Mouse (Mus musculus) cerebral cortex, adult 2 months (tissue): ENCODE results near the gene Prpf6.

Source experiments
- WGBS: fragments of 180-500 bp; shearing (Covaris S2); methylation state at CpG from one replicate; pipeline ENCODE4 v1.1.7; 2018; 5-methylcytosine and 5-hydroxymethylcytosine counted together

Gene Prpf6

GRCm38 (mm10) chr2:181670285-181670912 lies 78.7 kb downstream of the Prpf6 start:
- 10% methylated on average over 56 of the region's 56 CpGs for WGBS

DNA sequence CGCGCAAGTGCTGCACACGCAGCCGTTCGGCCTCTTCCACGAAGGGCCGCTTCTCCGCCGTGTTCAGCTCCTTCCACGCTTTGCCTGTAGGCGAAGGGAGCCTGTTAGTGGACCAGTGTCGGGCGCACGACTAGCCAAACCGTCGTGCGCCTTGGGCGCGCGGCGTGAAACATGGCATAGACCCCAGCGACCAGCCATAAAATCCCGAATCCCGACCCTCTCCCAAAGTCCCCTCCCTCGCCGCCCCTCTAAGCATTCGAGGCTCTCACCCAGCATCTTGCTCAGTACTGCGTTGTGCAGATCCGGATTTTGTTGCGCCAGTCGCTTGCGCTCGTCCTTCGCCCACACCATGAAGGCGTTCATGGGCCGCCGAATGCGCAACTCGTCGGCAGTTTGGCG lies 79.2 kb downstream of the Prpf6 start:
- WGBS: 1% methylated on average over 41 of the region's 41 CpGs

DNA sequence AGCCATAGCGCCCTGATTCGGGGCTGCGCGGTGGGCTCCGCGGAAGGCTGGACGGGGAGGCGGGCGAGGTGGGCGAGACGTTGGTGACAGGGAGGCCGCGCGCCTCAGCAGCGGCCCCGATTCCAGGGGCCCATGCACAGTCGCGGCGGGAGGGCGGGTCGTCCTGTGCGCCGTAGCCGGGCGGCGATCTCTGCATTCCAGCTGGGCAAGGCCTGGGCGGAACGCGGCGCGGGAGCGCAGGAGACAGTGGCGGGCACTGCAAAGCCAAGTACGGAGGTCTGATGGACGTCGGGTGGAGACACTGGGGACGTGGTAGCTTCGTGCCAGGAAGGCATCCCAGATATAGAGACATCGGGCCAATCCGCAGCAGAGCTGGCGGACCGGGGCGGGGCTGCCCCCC lies 79.7 kb downstream of the Prpf6 start, which contains the start of gene Sox18:
TSS of gene Sox18 (minus strand) at position 315 of the 400 bp plus-strand sequence.
- WGBS: under 1% methylated on average over 42 of the region's 43 CpGs

- WGBS: 46% methylated on average over 7 of the region's 7 CpGs
Measured at GRCm38 (mm10) chr2:181671984-181672383, 80.3 kb downstream of the Prpf6 start.

GRCm38 (mm10) chr2:181673501-181673900 lies 81.8 kb downstream of the Prpf6 start:
- 60% methylated on average over 1 of the region's 1 CpGs for WGBS

GRCm38 (mm10) chr2:181674934-181675333 lies 83.3 kb downstream of the Prpf6 start:
- WGBS: 76% methylated on average over 4 of the region's 4 CpGs

GRCm38 (mm10) chr2:181675454-181675853 lies 83.8 kb downstream of the Prpf6 start:
- WGBS: 7% methylated on average over 14 of the region's 14 CpGs

DNA sequence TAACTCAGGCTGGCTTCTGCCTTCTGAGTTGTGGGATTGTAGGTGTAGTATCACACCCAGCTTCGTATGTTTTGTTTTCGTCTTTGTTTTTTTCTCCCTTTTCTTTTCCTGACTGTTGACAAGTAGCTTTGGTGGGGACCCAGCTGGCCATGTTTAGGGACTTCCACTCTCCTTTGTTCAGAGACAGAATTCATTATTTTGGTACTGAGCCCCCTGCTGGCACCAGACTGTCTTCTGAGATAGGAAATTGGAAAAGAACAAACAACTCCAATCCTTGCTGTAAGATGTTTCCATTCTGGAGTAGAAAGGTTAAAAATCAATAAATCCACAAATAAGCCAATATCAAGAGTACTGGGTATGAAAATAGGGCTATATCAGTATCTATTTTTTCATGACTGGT lies 84.8 kb downstream of the Prpf6 start:
- WGBS: 41% methylated on average over 2 of the region's 2 CpGs

DNA sequence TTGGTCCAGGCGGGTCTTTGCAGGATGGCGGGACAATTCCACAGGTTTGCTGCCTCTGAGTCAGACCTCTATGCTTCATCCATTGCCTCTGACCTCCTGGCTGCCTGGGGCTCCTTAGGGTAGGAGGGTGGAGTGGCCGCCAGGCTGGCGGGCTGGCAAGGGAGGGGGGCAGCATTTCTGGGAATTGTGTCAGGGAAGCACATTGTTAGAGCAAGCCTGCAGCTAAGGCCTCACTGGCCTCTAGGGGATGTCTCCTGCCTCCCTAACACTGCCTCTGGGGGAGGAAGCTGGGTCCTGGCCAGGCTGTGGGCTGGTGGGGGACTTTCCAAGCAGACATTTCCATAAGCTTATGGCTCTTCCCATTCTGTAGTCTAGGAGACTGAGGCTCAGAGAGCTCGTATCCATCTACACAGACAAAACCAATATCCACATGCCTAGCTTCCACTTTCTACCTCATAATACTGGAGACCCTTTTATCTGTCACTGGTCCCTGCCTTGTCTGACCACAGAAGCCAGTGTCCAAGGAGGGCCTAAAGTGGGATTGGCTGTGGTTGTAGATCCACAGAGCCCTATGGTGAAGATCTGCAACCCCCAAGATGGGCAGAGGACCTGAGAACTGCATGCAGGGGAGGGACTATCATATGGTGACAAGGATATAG lies 85.6 kb downstream of the Prpf6 start:
- whole genome bisulfite sequencing: 59% methylated on average over 5 of the region's 5 CpGs

GRCm38 (mm10) chr2:181677755-181678098 lies 86.1 kb downstream of the Prpf6 start:
- 55% methylated on average over 3 of the region's 3 CpGs for WGBS

- WGBS: 57% methylated on average over 1 of the region's 1 CpGs
Measured at GRCm38 (mm10) chr2:181678780-181679179, 87.1 kb downstream of the Prpf6 start.

GRCm38 (mm10) chr2:181679951-181680715 lies 88.5 kb downstream of the Prpf6 start, which contains the start of gene Tcea2:
TSS of gene Tcea2 (plus strand) at chr2:181680310.
- WGBS: under 1% methylated on average over 69 of the region's 69 CpGs

DNA sequence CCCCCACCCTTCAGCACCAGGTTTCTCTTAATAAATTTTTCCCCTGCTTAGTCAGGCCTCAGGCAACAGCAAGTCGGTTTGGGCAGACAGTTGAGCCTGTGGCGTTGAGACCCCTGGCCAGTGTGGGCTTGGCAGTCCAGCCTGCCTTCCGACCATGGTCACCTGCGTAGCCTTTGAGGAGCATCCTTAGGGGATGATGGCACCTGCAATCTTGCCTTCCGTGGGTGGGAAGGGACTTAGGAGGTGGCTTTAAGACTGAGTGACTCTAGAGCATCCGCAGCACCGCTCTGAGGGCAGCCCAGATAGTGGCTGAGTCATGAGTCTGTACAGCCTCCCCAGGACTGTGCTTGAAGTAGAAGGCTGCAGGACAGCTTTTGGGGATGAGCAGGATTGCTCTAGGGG lies 89.0 kb downstream of the Prpf6 start:
- WGBS: 9% methylated on average over 7 of the region's 7 CpGs

DNA sequence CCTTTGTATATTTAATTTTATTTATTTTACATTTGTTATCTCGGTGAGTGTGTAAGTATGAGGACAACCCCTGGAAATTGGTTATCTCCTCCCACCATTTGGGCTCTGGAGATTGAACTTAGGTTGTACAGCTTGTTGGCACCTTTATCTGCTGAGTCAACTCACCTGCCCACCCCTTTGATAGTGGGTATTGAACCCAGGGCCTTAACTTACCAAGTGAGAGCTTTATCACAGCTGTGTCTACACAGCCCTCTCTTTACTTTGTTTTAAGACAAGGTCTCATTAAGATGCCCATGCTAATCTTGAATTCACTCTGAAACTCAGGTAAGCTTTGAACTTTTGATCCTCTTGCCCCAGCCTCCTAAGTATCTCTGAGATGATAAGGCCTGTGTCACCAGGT lies 90.3 kb downstream of the Prpf6 start:
- WGBS: 81% methylated on average over 1 of the region's 1 CpGs

GRCm38 (mm10) chr2:181683381-181683780 lies 91.7 kb downstream of the Prpf6 start:
- WGBS: 66% methylated on average over 4 of the region's 4 CpGs

- WGBS: 69% methylated on average over 1 of the region's 1 CpGs
Measured at GRCm38 (mm10) chr2:181684713-181685112, 93.0 kb downstream of the Prpf6 start.

DNA sequence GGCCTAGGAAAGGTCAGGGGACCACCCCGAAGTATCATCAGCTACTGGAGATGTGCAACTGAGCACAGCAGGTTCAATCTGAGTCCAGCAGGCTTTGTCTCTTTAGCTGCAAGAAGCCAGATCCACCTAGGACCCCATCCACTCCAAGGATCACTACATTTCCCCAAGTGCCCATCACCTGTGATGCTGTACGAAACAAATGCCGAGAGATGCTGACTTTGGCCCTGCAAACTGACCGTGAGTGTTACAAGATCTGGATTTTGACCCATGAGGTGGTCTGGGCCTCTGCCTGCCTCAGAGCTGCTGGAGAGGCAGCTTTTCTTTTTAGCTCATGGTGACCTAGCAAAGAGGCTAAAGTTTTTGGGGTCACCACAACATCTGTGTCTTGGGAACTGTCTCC lies 94.0 kb downstream of the Prpf6 start:
- WGBS: 94% methylated on average over 4 of the region's 4 CpGs

DNA sequence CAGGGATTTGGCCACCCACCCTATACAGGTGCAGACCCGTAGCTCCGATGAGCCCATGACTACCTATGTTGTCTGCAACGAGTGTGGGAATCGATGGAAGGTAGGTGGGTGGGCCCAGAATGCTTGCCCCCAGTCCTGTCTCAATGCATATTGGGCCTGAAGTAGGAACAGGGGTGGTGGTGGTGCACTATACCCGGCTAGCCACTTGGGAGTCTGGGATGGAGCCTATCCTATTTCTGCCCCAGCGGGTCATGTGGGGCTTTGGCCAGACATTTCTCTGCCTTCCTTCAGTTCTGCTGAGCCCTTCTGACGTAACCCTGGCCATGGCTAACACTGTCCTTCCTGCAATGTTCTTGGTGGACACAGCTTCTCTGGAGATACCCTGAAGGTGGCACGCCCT lies 95.9 kb downstream of the Prpf6 start:
- WGBS: 96% methylated on average over 8 of the region's 8 CpGs

DNA sequence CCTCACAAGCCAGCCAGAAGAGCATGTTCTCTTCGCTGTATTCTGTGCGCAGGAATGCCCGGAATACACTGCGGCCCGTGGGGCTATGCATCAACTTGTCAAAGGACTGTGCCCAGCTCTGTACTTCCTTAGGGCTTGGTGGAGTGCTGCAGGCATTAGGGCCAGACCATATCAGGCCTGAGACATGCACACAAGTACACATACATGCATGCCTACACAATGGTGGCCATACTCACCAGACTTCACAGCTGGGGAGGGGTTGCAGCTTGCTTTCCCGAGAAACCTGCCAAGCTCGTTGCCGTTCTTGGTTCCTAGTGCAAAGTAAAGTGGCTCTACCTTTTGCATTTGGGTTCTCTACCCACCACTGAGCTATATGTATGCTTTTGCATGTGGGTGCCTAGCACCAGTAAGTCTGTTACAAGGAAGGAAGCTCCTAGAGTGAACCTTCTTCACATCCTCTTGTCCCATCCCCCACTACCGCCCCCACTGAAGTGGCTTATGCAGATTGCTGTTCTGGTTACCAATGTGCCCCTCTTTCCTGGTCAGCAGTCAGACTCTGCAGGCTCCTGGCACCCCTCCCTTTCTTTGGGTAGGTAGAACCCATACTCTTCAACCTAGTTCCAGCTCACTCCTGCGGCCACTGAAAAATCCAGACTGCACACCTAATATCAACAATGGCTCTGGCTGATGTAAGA lies 97.9 kb downstream of the Prpf6 start:
- WGBS: 71% methylated on average over 10 of the region's 10 CpGs

DNA sequence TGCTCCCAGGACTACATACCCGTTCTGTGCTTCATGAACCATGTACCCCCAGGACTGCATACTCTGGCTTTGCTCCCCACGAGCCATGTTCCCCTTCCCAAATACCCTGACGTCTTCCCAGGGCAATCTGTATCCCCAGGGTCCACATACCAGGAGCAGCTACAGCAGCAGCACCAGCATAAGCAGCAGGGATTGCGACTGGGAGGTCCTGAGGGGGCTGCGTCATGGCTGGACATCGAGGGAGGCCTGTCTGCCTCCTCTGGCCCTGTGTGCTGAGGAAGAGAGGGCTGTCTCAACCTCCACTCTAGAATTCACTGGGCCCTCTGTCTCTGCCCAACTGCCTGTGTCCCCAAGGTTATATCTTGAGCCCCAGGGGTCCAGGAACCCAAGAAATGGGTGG lies 99.4 kb downstream of the Prpf6 start:
- WGBS: 91% methylated on average over 6 of the region's 6 CpGs

- 82% methylated on average over 4 of the region's 4 CpGs for WGBS
Measured at GRCm38 (mm10) chr2:181691571-181691970, 99.9 kb downstream of the Prpf6 start.

DNA sequence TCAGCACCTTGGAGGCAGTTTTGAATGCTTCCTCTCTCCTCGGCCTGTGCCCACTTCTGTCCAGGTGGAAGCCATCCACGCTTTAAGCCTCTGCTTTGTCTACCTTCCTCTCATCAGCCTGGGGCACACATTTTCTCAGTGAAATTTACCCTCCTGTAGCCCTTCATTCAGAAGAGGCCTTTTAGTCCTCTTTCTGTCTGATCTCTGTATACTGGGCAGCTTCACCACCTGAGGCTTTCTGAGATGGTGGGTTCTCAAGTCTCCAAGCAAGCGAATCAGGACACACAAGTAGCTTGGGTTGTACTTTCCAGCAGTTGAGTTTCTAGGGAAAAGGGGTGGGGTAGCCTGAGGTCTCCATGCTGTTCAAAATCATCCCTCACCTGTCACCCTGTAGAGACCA lies 100.6 kb downstream of the Prpf6 start:
- WGBS: 80% methylated on average over 3 of the region's 3 CpGs
